Mouse (Mus musculus) bone marrow, adult 2 months (tissue): ENCODE measurements around the gene Stip1.

Experiments
- CTCF ChIP-seq: fragments of 200-500 bp; IDR thresholded peaks from 2 replicates; pipeline ENCODE4 v1.5.1; 2011; ENCODE audit warnings: low read length, control low read depth; ENCODE audit not compliant: control insufficient read depth, insufficient read depth
- POLR2A ChIP-seq: fragments of 200-500 bp; IDR thresholded peaks from 2 replicates; pipeline ENCODE4 v1.6.1; 2011; ENCODE audit warnings: low read depth, mild to moderate bottlenecking, control low read depth, low read length, borderline replicate concordance; ENCODE audit not compliant: control insufficient read depth

- TF ChIP-seq CTCF, result no peak
- TF ChIP-seq POLR2A, result no peak
Measured at GRCm38 (mm10) chr19:6979001-6979479, 60.7 kb downstream of the Stip1 start.
